Mouse (Mus musculus) lung, postnatal 25 days (tissue): ENCODE results near the gene Nkx2-5.

Experiments used
- DNase-seq: peaks from one replicate; pipeline ENCODE4 v3.0.0; 2022; ENCODE audit warnings: low spot score

Nkx2-5 gene

GRCm38 (mm10) chr17:26836786-26837545 lies 7.8 kb downstream of the Nkx2-5 start:
- no peak for DNase-seq

- DNase-seq, result no peak
These were observed 8.4 kb downstream of the Nkx2-5 start for GRCm38 (mm10) chr17:26836377-26836776.

GRCm38 (mm10) chr17:26835956-26836355 lies 8.9 kb downstream of the Nkx2-5 start:
- no peak for DNase-seq

- no peak for DNase-seq
These were observed 9.6 kb downstream of the Nkx2-5 start for GRCm38 (mm10) chr17:26834966-26835755.

- DNase-seq, result no peak
These were observed 10.4 kb downstream of the Nkx2-5 start for GRCm38 (mm10) chr17:26834302-26834965.

- no peak for DNase-seq
These were observed 11.0 kb downstream of the Nkx2-5 start for GRCm38 (mm10) chr17:26833806-26834205.

GRCm38 (mm10) chr17:26826131-26826530 lies 18.7 kb downstream of the Nkx2-5 start:
- DNase-seq, result no peak

GRCm38 (mm10) chr17:26817776-26818175 lies 27.0 kb downstream of the Nkx2-5 start:
- DNase-seq, result no peak

- no peak for DNase-seq
These were observed 28.0 kb downstream of the Nkx2-5 start for GRCm38 (mm10) chr17:26816810-26817209.

- DNase-seq, result no peak
These were observed 31.3 kb downstream of the Nkx2-5 start for GRCm38 (mm10) chr17:26813497-26813896.

- no peak for DNase-seq
These were observed 32.2 kb downstream of the Nkx2-5 start for GRCm38 (mm10) chr17:26812607-26813006.

- no peak for DNase-seq
These were observed 41.9 kb downstream of the Nkx2-5 start for GRCm38 (mm10) chr17:26802886-26803285.

- no peak for DNase-seq
These were observed 47.3 kb downstream of the Nkx2-5 start for GRCm38 (mm10) chr17:26797379-26798128.

- no peak for DNase-seq
These were observed 49.4 kb downstream of the Nkx2-5 start for GRCm38 (mm10) chr17:26795386-26795785.

GRCm38 (mm10) chr17:26794744-26795143 lies 50.1 kb downstream of the Nkx2-5 start:
- peak; percentile 53 for DNase-seq

GRCm38 (mm10) chr17:26793068-26793765 lies 51.6 kb downstream of the Nkx2-5 start:
- DNase-seq, result no peak

- DNase-seq, result no peak
These were observed 52.7 kb downstream of the Nkx2-5 start for GRCm38 (mm10) chr17:26792096-26792495.

- DNase-seq, result no peak
These were observed 53.2 kb downstream of the Nkx2-5 start for GRCm38 (mm10) chr17:26791580-26791979.

- no peak for DNase-seq
These were observed 54.3 kb downstream of the Nkx2-5 start for GRCm38 (mm10) chr17:26790269-26791214.
